Mouse (Mus musculus) mesoderm, embryonic 11.5 days (tissue): ENCODE measurements around the gene Myo1a.

Experiments
- DNase-seq: peaks from one replicate; pipeline ENCODE4 v3.0.0-alpha.2; 2012; ENCODE audit warnings: low read depth, low spot score

The Myo1a gene

GRCm38 (mm10) chr10:127728437-127728836 lies 23.5 kb downstream of the Myo1a start:
- DNase-seq = no peak

DNA sequence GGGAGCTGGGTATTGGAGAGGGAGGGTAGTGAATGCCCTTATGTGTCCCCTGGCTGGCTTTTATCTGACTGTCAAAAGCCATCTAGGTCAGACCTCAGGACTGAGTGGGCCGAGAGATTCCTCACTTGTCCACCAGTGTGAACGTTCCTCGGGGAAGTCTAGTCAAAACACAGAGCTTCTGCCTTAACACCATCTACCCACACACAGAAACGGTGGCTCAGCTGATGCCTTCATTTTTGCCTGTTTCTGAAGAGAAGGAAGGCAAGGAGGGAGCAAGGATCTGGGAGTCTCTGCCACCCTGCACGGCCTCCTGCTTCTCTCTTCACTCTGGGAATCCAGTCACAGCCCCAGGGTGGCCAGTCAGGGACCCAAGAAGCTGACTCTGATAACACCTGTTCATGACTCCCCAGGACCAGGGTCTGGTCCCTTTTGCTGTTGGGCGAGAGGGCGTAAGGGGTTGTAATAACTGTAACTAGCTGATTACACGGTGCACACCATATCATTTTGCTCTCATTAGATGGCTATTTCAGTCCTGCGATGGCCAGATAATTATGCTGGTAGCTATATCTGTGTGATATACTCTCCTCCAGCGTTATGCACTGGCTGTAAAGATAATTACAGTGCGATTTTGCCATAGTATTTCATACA lies 25.4 kb downstream of the Myo1a start:
- DNase-seq = no peak

- no peak for DNase-seq
These were observed 26.0 kb downstream of the Myo1a start for GRCm38 (mm10) chr10:127730933-127731310.

DNA sequence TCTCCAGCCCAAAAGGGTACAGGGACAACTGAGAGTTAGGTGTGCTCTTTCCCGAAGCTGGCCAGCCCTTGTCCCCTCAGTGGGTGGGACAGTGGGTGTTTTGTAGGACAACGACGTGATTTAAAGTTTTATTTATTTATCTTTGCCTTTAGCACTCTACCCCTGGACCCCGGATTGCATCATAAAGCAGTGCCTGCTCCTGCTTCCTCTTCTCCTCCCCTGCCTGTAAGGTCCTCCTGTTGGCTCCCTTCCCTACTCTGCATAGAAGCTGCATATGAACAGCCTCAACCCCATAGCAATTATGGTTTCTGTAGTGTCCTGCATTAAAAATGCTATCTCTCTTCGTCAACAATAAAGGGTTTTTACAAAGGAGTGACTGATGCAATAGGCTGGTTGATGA lies 26.4 kb downstream of the Myo1a start:
- no peak for DNase-seq

DNA sequence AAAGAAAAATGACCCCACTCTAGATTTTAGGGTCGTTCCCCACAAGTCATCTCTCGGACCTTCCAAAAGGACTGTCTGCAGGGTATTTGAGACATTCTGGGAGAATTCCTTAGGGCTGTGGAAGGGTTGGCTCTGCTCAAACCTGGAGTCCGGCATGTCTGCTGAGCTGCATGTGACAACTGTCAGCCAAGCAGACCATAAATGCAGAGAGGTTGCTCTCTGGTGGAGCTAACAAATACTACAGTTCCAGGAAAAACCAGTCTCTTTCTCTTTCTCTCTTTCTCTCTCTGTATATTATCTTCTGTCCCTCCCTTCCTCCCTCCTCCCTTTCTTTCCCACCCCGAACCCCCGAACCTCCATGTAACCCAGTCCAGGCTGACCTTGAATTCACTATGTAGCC lies 29.5 kb downstream of the Myo1a start:
- DNase-seq = no peak

GRCm38 (mm10) chr10:127736266-127736665 lies 31.3 kb downstream of the Myo1a start:
- DNase-seq = no peak

DNA sequence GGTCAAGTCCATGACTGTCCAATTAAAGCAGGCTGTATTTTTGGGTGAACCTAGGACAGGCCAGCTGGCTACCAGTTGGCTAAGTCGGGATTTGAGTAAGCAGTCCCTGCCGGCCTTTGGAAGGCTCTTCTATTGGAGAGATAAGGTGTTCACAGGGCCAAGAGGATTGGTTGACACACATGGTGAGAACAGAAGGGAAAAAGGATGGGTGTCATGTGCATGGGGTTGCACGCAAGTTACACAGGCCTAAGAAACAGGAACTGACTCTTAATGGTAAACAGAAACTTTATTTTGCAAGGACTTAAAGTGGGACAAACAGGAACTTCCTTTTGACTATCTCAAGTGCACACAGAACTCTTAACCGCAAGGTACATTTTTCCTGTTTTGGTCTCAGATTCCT lies 31.9 kb downstream of the Myo1a start:
- no peak for DNase-seq

DNA sequence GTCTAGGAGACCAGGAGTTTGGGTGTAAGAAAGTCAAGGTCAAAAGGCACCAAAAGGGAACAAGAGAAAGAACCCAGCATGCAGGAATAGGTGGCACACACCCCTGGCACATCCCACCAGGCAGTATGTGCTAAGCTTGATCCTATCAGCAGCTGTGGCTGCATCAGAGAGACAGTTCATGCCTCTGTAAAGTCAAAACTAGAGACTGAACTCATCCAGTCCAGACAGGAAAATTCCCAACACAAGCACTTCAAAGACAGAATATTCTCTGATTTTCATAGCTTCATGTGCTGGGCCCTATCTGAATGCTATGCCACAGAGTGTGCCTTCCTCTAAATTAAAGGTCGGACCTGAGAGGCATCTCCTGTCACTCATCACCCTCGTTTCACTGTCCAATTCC lies 32.6 kb downstream of the Myo1a start:
- DNase-seq = no peak

GRCm38 (mm10) chr10:127738151-127738882 lies 33.3 kb downstream of the Myo1a start:
- peak; percentile 63 for DNase-seq

DNA sequence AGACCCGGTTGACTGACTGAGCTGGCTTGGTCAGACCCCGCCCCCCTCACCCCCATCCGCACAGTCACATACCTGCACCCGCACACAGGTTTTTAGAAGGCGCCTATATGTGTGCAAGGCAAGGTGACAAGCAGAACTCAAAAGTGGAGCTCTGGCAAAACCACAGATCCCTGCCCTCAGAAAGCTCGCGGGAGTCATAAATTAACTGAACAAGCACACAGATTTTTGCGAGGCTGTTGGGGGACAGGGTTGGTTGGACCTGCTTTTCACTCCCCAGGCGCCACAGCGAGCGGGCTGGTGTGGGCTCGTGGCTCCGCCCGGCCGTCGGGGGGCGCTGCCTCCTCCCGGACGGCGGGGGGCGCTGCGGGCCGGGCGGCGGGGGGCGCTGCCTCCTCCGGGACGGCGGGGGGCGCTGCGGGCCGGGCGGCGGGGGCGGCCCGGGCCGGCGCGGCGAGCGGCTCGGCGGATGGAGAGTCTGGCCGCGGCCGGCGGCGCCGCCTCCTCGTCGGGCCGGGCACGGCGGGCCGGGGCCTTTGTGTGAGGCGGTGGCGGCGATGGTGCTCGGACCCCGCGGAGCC lies 34.2 kb downstream of the Myo1a start, which contains the start of gene Zbtb39:
Gene Zbtb39, plus strand, starts transcription at position 456 of the 578 bp plus-strand sequence.
- peak; percentile 85 for DNase-seq

DNA sequence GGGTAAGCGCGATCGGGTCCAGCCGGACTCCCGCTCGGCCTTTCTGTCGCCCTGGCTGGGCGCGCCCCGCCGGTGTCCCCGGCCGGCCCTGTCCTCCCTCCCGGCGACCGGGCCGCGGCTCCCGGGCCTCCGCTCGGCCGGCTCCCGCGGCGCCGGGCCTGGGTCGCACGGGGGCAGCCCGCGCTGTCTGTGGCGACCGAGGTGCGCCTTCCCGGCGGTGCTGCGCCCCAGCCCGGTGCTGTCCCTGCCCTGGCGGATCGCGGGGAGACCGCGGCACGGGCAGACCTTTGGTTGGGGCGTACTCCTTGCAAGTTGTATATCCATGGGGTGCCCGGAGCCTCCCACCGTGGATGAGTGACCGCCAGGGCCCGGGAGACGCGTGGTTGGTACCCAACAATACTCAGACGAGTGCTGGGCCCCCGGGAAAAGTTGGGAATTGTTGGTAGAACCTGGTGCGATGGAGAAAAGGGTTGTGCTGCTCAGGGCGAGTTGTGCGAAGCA lies 34.7 kb downstream of the Myo1a start:
- no peak for DNase-seq

DNA sequence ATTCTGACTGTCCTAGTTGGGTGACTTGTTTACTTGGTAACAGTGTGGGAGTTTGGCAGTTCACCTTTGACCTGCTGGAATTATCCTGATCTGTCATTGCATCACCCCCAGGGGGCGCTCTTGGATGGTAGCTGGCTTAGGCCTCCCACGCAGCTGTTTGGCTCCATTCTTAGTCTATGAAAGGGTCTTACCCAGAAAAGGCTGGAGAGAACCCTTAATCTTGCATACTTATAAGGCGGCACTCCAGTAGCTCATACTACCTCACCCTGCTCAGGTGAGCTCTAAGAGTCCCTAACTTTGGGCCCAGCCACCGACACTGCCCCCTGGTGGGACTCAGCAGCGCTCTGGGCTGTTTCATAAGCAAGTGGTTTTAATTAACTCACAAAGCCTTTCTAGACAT lies 39.7 kb downstream of the Myo1a start:
- peak; percentile 55 for DNase-seq

DNA sequence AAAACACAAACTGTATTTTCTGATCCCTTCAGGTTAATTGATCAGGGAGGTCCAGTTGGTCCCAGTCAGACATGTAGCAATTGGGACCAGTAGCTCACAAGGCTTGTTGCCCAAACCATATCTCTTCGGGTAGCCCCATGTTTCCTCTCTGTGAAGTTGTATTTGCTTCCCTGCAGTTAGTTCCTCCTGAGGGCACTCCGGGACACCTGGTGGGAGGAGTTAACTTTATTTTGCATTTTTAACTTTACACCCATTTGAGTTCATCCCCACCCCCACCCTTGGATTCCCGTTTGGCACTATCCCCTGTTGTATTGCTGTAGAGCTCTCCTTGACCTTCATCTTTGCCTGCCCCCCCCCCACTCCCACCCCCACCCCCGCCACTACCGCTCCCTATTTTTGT lies 40.9 kb downstream of the Myo1a start:
- no peak for DNase-seq

GRCm38 (mm10) chr10:127747254-127747653 lies 42.3 kb downstream of the Myo1a start:
- DNase-seq = no peak

GRCm38 (mm10) chr10:127748847-127749612 lies 44.1 kb downstream of the Myo1a start:
- DNase-seq = peak; percentile 59

DNA sequence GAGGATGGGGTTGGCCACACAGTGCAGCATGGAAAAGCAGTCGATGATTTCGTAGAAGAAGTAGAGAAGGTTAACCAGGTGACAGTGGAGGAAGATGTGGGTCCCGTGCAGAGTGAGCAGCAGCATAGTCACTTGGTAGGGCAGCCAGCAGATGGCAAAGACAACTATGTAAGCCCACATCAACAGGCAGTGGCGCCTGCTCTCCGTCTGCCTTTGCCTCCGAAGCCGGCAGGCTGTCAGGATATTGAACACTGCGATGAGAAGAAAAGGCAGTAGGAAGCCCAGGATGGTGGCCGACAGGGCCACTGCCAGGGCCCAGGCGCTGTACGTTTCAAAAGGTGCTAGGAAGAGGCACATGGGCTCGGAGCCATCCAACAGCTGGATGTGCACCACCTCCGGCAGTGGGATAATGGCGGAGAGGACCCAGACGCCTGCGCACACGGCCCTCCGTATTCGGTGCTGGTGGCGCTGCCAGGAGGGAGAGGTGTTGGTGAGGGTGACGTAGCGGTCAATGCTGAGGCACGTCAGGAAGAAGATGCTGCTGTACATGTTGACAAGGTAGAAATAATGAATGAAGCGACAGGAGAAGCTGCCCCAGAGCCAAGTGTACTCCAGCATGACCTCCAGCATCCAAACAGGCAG lies 45.3 kb downstream of the Myo1a start:
- DNase-seq = no peak

- DNase-seq = no peak
These were observed 46.6 kb downstream of the Myo1a start, which contains the start of gene Gpr182 for GRCm38 (mm10) chr10:127751548-127751947. Gene Gpr182 (minus strand): TSS chr10:127751732.

GRCm38 (mm10) chr10:127754566-127755166 lies 49.7 kb downstream of the Myo1a start:
- no peak for DNase-seq

GRCm38 (mm10) chr10:127755246-127755645 lies 50.3 kb downstream of the Myo1a start:
- DNase-seq = no peak

DNA sequence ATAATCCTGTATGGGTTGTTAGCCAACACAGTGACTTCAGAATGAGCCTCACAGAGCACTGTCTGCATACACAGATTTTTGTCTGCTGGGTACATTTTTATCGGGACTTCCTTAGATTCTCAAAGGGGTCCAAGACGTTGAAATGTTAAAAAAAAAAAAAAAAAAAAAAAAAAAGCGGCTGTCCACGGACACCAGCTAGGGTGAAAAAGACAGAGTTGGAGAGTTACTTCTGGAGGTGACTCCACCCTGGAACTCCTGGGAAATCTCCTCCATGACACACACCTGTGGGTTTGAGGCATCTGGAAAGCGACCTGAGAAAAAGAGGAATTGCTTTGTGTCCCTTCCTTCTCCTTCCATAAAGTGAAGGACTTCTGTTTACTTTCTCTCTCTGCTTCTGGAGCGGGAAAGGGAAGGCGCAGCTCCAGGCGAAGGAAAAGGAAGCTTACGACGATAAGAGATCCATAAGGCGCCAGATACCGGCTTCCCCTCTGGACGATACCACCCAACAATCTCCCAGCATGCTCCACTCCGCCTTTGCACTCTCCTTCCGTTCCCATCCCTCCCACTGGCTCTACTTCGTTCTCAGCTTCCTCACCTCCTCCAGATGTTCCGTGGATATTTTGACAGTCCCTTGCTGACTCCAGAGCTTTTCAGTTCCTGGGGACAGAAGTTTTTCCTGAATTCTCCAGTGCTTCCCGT lies 50.9 kb downstream of the Myo1a start:
- DNase-seq = no peak
